Mouse (Mus musculus) kidney, postnatal 14 days (tissue): ENCODE results near the gene Stx8.

ENCODE experiments used
- DNase-seq: peaks from one replicate; pipeline ENCODE4 v3.0.0; 2022; ENCODE audit warnings: mixed read lengths

Gene Stx8

DNA sequence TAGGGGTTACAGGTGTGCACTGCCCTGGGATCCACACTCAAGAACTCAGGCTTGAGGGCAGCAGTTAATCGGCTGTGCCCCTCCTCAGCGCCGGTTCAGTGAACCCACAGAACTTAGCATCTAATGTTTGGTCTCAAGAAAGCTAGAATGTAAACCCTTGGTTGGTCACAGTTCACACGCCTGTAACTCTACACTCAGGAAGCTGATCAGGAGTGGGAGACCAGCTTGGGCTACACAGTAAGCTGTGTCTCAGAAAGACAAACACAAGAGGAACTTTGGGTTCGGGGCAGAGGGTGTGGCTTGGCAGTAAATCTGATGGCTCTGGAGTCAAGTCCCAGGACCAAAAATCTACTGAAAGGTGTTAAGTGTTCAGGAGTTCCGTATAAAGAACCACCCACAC is 17.6 kb downstream of the Stx8 start:
- no peak for DNase-seq

- DNase-seq: no peak
These were observed 25.2 kb downstream of the Stx8 start for GRCm38 (mm10) chr11:67991240-67991639.

DNA sequence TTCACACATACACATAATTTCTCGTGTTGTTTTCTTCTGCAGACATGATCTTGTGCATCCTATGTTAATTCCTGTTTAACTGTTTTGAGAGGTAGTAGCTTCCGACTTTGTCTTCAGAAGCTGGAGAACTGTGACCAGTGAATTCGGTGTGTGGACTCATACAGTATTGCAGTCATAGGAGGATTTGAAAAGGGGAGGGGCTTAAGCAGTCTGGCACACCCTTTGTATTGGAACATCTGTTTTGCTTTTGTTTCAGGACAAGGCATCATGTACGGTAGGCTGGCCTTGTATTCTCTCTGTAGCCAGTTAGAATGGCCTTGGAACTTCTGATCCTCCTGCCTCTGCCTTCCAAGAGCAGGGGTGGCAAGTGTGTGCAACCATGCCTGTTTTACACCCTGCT is 30.0 kb downstream of the Stx8 start:
- DNase-seq: no peak

- DNase-seq: no peak
These were observed 32.9 kb downstream of the Stx8 start for GRCm38 (mm10) chr11:67998905-67999304.

GRCm38 (mm10) chr11:67999629-68000028 is 33.6 kb downstream of the Stx8 start:
- no peak for DNase-seq

DNA sequence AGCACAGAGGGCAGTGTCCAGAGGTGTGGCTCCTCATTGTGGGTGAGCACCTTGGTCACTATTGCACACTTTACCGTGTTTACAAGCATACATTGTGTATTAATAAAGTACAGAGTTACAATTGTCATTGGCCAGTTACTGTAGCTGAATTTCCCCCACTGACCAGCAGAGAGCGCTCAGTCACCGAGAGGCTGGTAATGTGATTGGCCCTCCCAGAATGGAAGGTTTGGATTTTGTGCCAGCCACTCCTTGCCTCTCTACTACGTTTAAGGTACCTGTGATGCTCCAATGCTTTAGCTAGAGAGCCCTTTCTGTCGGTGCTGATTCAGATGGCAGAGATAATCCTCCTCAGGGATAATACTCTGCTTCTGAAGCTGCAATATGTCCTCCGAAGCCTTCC is 38.2 kb downstream of the Stx8 start:
- DNase-seq: peak; percentile 72

GRCm38 (mm10) chr11:68006216-68006789 is 40.3 kb downstream of the Stx8 start:
- DNase-seq: no peak

- DNase-seq: no peak
These were observed 41.7 kb downstream of the Stx8 start for GRCm38 (mm10) chr11:68007645-68008044.

DNA sequence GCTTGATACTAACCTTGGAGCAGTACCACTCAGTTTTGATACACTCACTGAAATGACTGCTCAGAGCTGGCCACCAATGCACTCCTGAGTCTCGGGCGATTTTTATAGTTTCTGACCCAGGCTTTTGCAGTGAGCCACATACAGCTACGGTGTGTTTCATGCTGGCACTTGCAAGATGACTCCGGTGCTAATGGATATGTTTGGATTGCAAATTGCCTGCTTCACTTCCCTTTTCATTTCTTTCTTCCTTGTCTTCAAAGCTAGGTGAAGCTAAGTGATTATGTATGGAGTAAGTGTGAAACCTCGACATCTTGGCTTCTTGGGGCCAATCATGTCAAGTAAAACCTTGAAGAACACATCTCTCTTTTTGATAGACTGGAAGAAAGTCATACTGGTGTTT is 43.4 kb downstream of the Stx8 start:
- no peak for DNase-seq

GRCm38 (mm10) chr11:68012207-68012606 is 46.2 kb downstream of the Stx8 start:
- DNase-seq: no peak

DNA sequence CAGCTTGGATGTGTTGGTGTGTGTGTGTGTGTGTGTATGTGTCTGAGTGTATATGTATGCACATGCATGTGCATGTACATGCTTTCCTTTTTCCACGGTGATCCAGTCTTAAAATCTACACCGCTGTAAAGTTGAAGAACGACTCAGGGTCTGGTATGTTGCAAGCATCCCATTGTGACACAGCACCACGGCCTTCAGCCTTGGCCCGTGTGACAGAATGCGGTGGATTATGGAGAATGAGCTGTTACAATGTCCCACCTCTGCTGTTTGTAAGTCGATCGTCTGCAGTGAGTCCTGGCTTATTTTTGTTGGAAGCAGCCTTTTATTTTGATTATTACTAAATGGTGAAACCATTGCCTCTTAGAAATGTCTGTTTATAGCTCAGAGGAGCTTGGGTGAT is 52.2 kb downstream of the Stx8 start:
- no peak for DNase-seq

DNA sequence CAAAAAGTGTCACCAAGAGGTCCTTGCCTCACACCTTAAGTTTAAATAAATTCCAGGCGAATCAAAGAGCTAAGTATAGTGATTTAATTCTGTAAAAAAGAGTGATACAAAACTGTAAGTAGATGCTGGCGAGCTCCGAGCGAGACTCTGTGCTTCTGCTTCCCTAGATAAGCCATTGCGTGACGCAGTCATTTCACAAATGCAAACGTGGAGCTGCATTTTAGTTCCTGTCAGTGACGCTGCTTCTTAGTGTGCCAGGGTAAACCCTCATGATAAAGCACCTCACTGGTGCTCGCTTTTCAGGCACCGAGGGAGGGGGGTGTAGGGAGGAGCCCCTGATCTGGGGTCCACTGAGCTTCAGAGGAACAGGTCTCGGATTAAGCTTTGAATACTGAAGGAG is 53.2 kb downstream of the Stx8 start:
- DNase-seq: no peak

- DNase-seq: no peak
These were observed 56.0 kb downstream of the Stx8 start for GRCm38 (mm10) chr11:68021976-68022375.

DNA sequence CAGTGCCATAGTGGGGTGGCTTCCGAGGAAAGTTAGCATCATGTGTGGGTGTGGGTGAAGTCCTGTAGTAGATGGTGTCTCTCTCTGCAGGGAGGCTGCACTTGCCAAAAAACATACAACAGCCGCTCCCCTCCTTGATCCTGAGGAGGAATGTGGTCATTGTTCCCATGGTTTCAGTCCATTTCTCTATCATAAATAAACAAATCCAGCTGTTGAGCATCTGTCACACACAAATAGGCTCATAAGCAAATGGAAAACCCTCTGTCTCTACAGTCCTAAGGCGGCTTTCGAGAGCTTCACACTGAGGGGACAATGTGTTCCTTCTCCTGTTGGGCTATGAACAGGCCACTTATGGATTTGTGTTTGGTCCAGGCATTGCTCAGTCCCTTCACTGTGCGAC is 56.9 kb downstream of the Stx8 start:
- peak; percentile 27 for DNase-seq

DNA sequence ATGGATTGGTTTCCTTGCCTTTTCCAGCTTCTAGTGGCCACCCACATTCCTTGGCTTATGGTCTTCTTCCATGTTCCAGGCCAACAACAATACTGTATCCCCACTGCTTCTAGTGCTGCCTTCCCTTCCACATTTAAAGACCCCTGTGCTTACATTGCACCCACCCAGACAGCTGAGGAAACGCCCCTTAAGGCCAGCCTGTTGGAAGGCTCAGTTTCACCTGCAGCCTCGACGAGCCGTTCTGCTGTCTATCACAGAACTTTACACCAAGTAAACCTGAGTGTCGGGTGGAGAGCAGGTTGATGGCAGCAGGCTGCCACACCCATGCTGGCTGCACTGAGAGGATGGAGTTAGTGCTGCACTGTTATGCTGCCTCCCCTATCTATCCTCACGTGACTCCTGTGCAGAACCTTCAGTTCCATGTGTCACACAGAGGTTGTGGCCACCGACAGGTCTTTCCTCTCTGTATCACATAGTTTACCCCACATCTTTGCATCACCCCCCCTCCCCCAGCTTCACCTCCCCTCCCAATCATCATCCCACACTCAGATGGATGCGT is 57.9 kb downstream of the Stx8 start:
- DNase-seq: no peak

- no peak for DNase-seq
These were observed 60.6 kb downstream of the Stx8 start for GRCm38 (mm10) chr11:68026590-68026989.

DNA sequence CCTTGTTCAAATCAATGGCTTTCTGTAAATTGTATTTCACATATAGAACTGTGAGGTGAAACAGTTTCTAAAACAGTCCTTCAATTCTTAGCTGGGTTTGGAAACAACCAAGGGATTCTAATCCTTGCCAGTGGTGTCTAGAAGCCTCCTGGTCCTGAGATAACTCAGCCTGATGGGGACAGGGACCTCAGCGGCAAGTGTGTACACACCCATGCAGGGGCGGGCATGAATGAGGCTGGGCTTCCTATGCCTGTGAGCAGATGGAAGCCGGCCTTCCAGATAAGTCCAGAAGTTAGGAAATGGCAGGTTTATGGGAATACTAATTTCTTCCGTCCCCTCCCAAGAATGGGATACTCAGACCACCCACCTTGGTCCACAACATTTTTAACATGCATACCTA is 63.1 kb downstream of the Stx8 start:
- DNase-seq: no peak

DNA sequence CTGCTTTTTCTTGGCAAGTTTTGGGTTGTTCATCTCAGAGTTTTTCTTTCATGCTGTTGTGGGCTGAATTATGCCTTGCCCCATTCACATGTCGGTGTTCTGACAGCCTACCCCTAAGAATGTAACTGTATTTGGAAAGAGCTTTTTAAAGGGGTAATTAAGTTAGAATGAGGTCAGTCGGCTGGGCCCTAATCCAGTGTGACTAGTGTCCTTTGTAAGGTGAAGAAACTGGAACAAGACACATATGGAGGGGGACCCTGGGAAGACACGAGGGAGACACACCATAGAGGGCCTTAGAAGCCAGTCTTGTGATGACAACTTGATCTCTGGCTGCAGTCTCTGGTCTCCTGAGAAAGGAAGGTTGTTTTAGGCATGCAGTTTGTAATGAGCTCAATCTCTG is 63.9 kb downstream of the Stx8 start:
- DNase-seq: no peak

- DNase-seq: no peak
These were observed 64.8 kb downstream of the Stx8 start for GRCm38 (mm10) chr11:68030771-68031170.

DNA sequence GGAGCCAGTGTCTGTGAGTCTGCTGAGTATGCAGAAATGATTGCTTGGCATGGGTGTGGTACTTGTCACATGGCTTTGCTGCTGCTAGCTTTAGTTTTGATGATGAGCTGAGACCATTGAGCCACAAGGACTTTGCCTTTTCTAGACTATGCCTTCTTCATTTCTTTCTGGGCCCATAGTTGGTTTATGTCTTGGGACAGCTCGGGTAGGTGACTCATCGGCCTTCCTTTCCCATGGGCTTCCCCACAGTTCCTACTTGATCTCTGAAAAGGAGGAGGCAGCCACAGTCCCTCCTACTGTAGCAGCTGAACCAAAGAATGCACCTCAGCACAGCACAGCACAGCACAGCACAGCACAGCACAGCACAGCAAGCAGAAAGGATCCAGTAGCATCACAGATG is 66.5 kb downstream of the Stx8 start:
- DNase-seq: no peak

- DNase-seq: no peak
These were observed 67.4 kb downstream of the Stx8 start for GRCm38 (mm10) chr11:68033331-68033926.

- DNase-seq: no peak
These were observed 68.4 kb downstream of the Stx8 start for GRCm38 (mm10) chr11:68034422-68034821.

DNA sequence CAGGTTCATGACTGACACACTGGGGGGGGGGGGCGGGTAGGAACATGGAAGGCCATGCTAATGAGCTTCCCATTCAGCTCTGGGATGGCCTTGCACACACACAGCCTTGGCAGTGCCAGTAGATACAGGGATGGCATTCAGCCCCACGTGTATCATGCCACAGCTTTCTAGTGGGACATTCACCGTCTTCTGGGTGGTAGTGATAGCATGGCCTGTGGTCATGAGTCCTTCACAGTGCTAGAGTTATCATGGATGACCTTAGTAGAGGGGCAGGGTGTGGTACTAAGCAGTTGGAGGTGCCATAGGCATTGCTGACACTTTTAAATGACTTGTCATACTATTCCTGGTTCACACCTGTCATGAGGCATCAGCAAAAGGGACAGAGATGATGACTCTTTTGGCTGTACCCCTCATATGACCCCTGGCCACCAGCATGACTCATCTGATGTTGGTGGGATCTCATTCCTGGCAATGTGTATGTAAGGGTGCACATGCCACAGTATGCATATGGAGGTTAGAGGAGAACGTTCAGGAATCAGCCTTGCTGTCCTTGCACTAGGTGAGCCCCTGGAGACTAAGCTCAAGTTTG is 69.4 kb downstream of the Stx8 start:
- no peak for DNase-seq

GRCm38 (mm10) chr11:68036133-68036959 is 70.4 kb downstream of the Stx8 start:
- no peak for DNase-seq
